Mouse (Mus musculus) forebrain, postnatal 0 days (tissue): ENCODE measurements around the gene Fxyd7. TPM values are rescaled to one million over a fixed set of nuclear protein-coding genes. Genes with fewer than 3 reads are reported as not detected.

Source experiments
- ATAC-seq: fragments of 200-750 bp; cut with Nextera tagmentation; 2 replicates; pipeline ENCODE4 v1.8.0; 2017; ENCODE audit warnings: mild to moderate bottlenecking, moderate library complexity
- DNase-seq: peaks from one replicate; pipeline ENCODE4 v3.0.0-alpha.2; 2015
- H3K27ac ChIP-seq: fragments of 300-500 bp; sonication (generic); 2 replicates; pipeline ENCODE4 v1.5.1; 2014; ENCODE audit warnings: low read depth, mild to moderate bottlenecking, antibody characterized with exemption, low read length, moderate library complexity, mixed read lengths
- H3K27me3 ChIP-seq: fragments of 300-500 bp; sonication (generic); 2 replicates; pipeline ENCODE4 v1.6.1; 2014; ENCODE audit warnings: mild to moderate bottlenecking, low read length, mixed read lengths; ENCODE audit not compliant: insufficient read depth
- H3K36me3 ChIP-seq: fragments of 300-500 bp; sonication (generic); 2 replicates; pipeline ENCODE4 v1.6.1; 2014; ENCODE audit warnings: mild to moderate bottlenecking, moderate library complexity; ENCODE audit not compliant: insufficient read depth
- H3K4me1 ChIP-seq: fragments of 300-500 bp; sonication (generic); 2 replicates; pipeline ENCODE4 v1.6.1; 2014; ENCODE audit warnings: antibody characterized with exemption; ENCODE audit not compliant: insufficient read depth
- H3K4me2 ChIP-seq: fragments of 300-500 bp; sonication (generic); 2 replicates; pipeline ENCODE4 v1.6.1; 2014; ENCODE audit warnings: low read depth, mild to moderate bottlenecking, moderate library complexity
- H3K4me3 ChIP-seq: fragments of 300-500 bp; sonication (generic); 2 replicates; pipeline ENCODE4 v1.5.1; 2014; ENCODE audit warnings: low read depth, low read length, mixed read lengths
- H3K9ac ChIP-seq: fragments of 300-500 bp; sonication (generic); 2 replicates; pipeline ENCODE4 v1.6.1; 2014; ENCODE audit warnings: mild to moderate bottlenecking
- H3K9me3 ChIP-seq: fragments of 300-500 bp; sonication (generic); 2 replicates; pipeline ENCODE4 v1.6.1; 2016; ENCODE audit warnings: low read length
- CTCF ChIP-seq: sonication (generic); IDR thresholded peaks from 2 replicates; pipeline ENCODE4 v1.5.1; 2016; ENCODE audit warnings: antibody characterized with exemption, control low read depth, low read depth
- WGBS: fragments of 180-500 bp; shearing (Covaris S2); extraction: QIAGEN DNeasy Blood & Tissue Kit; methylation state at CpG from one replicate; pipeline ENCODE4 v1.1.7; 2014; 5-methylcytosine and 5-hydroxymethylcytosine counted together
- polyA plus RNA-seq: library from polyadenylated mRNA; unstranded; fragments of >200 nt; fragmentation: Nextera tagmentation; extraction: Ambion mirVana; gene quantifications from 2 replicates; pipeline ENCODE4 v1.2.1, GENCODE M21; 2015
- total RNA-seq: library from RNA; depleted of rRNA; stranded (reverse); fragments of >200 nt; gene quantifications from 2 replicates; pipeline ENCODE4 v1.2.3, GENCODE M21; 2014

Gene Fxyd7
- total and polyA plus RNA-seq, 2 experiments from 2014 or later, result 92.0 to 231 TPM

DNA sequence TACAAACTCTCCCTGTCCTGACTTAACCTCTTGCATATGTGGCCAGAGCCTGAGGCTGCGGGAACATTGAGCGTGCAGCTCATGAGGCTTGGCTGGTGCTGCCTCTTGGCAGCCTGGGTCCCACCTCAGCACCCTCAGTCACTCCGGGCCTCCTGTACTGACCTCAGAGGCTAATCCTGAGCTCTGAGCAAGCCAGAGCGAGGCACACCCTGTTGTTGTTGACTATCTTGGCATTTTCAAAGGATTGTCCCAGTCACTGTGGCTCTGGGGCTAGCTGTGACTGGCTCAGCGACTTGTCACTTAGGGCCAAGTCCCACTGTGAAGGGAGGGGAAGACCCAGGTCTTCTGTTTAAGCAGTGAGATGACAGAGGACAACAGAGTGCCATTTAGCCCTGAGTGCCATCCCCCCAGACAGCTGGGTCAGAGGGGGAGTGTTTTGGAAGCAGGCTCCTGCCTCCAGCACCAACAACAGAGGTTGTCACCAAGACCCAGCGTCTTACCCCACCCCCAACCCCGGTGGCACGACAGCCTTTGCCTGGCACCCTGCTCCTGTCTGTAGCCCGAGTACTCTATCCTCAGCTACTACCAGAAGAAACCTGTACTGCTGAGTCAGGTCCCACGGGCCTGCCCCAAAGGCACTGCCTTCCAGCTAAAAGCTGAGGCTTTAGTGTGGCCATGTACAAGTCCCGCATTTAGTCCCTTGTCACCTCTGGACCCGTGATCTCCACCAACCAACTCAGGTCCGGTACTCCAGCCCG is 31.7 kb upstream of the Fxyd7 start:
- Histone ChIP-seq H3K4me1 (no peaks in the 10 kb centered on the region), H3K4me2 (no peak overlapping the region), H3K36me3 (no peaks in the 10 kb centered on the region), H3K9me3 (no peaks in the 10 kb centered on the region), H3K27ac (no peak overlapping the region), H3K27me3 (no peaks in the 10 kb centered on the region), H3K4me3 (no peak overlapping the region), H3K9ac (no peak overlapping the region)
- 68% methylated on average over 14 of the region's 14 CpGs for WGBS
- peak; percentile 42 for ATAC-seq
- no peak for DNase-seq
- no peak for TF ChIP-seq CTCF

- no peak overlapping the region for H3K9ac ChIP-seq
- no peaks in the 10 kb centered on the region for H3K27me3 ChIP-seq
- no peaks in the 10 kb centered on the region for H3K4me1 ChIP-seq
- no peak overlapping the region for H3K4me3 ChIP-seq
- H3K9me3 ChIP-seq, result no peaks in the 10 kb centered on the region
- ATAC-seq, result no peak
- no peak for TF ChIP-seq CTCF
- H3K36me3 ChIP-seq, result no peaks in the 10 kb centered on the region
- H3K4me2 ChIP-seq, result no peak overlapping the region
- no peak overlapping the region for H3K27ac ChIP-seq
- DNase-seq, result no peak
Measured at GRCm38 (mm10) chr7:31082106-31082505, 30.8 kb upstream of the Fxyd7 start.

GRCm38 (mm10) chr7:31081106-31081505 is 29.8 kb upstream of the Fxyd7 start:
- Histone ChIP-seq H3K9ac (no peak overlapping the region), H3K27ac (no peak overlapping the region), H3K4me3 (no peak overlapping the region), H3K9me3 (no peaks in the 10 kb centered on the region), H3K36me3 (no peaks in the 10 kb centered on the region), H3K4me2 (no peak overlapping the region), H3K4me1 (no peaks in the 10 kb centered on the region), H3K27me3 (no peaks in the 10 kb centered on the region)
- ATAC-seq (no peak), DNase-seq (no peak)
- 50% methylated on average over 1 of the region's 1 CpGs for WGBS
- no peak for TF ChIP-seq CTCF

DNA sequence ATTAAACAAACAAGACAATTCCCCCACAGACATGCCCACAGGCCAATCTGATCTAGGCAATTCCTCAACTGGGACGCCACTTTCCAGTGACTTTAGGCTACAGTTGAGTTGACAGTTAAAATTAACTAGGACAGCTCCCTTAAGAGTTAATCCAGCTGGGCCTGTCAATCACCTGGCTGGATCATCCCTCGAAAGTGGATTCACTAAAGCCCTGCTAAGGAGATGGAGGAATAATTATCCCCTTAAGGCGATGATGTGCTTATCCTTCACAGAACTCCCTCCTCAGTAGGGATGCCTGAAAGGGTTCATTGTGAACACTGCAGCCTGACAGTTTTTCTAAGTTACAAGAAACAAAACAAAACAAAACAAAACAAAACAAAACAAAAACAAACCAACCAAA is 29.3 kb upstream of the Fxyd7 start:
- Histone ChIP-seq H3K36me3 (no peaks in the 10 kb centered on the region), H3K27ac (no peak overlapping the region), H3K9ac (no peak overlapping the region), H3K9me3 (no peaks in the 10 kb centered on the region), H3K4me1 (no peaks in the 10 kb centered on the region), H3K4me3 (no peak overlapping the region), H3K4me2 (no peak overlapping the region), H3K27me3 (no peaks in the 10 kb centered on the region)
- WGBS, result 39% methylated on average over 3 of the region's 3 CpGs
- TF ChIP-seq CTCF, result no peak
- ATAC-seq (no peak), DNase-seq (no peak)

- ATAC-seq, result no peak
Measured at GRCm38 (mm10) chr7:31079670-31080069, 28.4 kb upstream of the Fxyd7 start.

GRCm38 (mm10) chr7:31077885-31078445 is 26.7 kb upstream of the Fxyd7 start:
- Histone ChIP-seq H3K36me3 (no peaks in the 10 kb centered on the region), H3K9me3 (no peaks in the 10 kb centered on the region), H3K4me2 (no peak overlapping the region), H3K9ac (no peak overlapping the region), H3K27ac (no peak overlapping the region), H3K27me3 (no peaks in the 10 kb centered on the region), H3K4me1 (no peaks in the 10 kb centered on the region), H3K4me3 (no peak overlapping the region)
- ATAC-seq (peak; percentile 76), DNase-seq (peak; percentile 77)
- WGBS, result 46% methylated on average over 5 of the region's 5 CpGs
- peak; percentile 90 for TF ChIP-seq CTCF

More at GRCm38 (mm10) chr7:31079670-31080069, 28.4 kb upstream of the Fxyd7 start:
- TF ChIP-seq CTCF, result no peak
- Histone ChIP-seq H3K4me2 (no peak overlapping the region), H3K27ac (no peak overlapping the region), H3K4me3 (no peak overlapping the region), H3K27me3 (no peaks in the 10 kb centered on the region), H3K9me3 (no peaks in the 10 kb centered on the region), H3K4me1 (no peaks in the 10 kb centered on the region), H3K36me3 (no peaks in the 10 kb centered on the region), H3K9ac (no peak overlapping the region)
- WGBS, result 91% methylated on average over 8 of the region's 8 CpGs
- DNase-seq, result no peak

DNA sequence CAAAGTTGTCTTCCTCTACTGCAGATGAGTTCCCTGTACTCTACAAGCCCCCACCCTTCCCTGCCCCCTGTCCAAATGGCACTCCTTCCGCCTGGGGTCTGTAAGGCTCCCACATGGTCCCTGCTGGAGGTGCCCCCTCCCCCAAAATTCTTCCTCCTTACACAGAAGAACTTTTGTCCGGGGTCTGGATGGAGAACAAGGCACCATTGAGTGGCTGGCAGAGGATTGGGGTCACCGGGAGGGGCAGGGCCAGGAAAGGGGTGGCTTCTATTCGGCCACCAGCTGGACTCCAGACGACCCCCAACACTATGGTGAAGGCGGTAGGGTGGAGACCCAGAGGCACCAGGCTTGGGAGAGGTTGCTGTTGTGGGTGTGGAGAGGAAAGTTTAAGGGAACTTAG is 26.2 kb upstream of the Fxyd7 start:
- H3K4me3 ChIP-seq, result no peak overlapping the region
- no peak for TF ChIP-seq CTCF
- no peak overlapping the region for H3K27ac ChIP-seq
- H3K9ac ChIP-seq, result no peak overlapping the region
- no peaks in the 10 kb centered on the region for H3K4me1 ChIP-seq
- H3K36me3 ChIP-seq, result no peaks in the 10 kb centered on the region
- H3K9me3 ChIP-seq, result no peaks in the 10 kb centered on the region
- no peak for DNase-seq
- peak; percentile 76 for ATAC-seq
- 40% methylated on average over 6 of the region's 6 CpGs for WGBS
- no peak overlapping the region for H3K4me2 ChIP-seq
- H3K27me3 ChIP-seq, result no peaks in the 10 kb centered on the region
